Mouse (Mus musculus): ENCODE results near the gene Mrpl40. TPM values are rescaled to one million over a fixed set of nuclear protein-coding genes. Genes with fewer than 3 reads are reported as not detected.
"Not testable (repeated sequence)": the region's sequence is repeated elsewhere in the genome, so short reads cannot be mapped to it uniquely, and the experiment has no call there.

Mrpl40 gene
- polyA plus RNA-seq, 1 experiment from 2014 or later: 88.7 TPM

- not testable (repeated sequence) for H3K27me3 ChIP-seq; H3K27ac ChIP-seq (replicated peaks); ATAC-seq (ENCODE audit: insufficient number of reproducible peaks, low FRiP score, low TSS enrichment, low read depth); H3K9me3 ChIP-seq (replicated peaks); H3K4me2 ChIP-seq (replicated peaks); H3K4me1 ChIP-seq; H3K4me3 ChIP-seq (replicated peaks); H3K9ac ChIP-seq
- WGBS: 97% methylated on average over 1 of the region's 1 CpGs
- peaks cover 36% of the 10 kb centered on the region for H3K36me3 ChIP-seq
These were observed 6.2 kb downstream of the Mrpl40 start for GRCm38 (mm10) chr16:18870495-18870894.

- Histone ChIP-seq H3K27ac (replicated peaks) (no peak overlapping the region), H3K4me1 (no peaks in the 10 kb centered on the region), H3K4me3 (replicated peaks) (no peak overlapping the region), H3K9me3 (replicated peaks) (no peaks in the 10 kb centered on the region), H3K36me3 (no peaks in the 10 kb centered on the region), H3K9ac (no peak overlapping the region), H3K27me3 (no peaks in the 10 kb centered on the region), H3K4me2 (replicated peaks) (no peak overlapping the region)
- no peak for ATAC-seq (ENCODE audit: insufficient number of reproducible peaks, low FRiP score, low TSS enrichment, low read depth)
- WGBS: 72% methylated on average over 1 of the region's 1 CpGs
These were observed 16.5 kb downstream of the Mrpl40 start for GRCm38 (mm10) chr16:18860186-18860585.

DNA sequence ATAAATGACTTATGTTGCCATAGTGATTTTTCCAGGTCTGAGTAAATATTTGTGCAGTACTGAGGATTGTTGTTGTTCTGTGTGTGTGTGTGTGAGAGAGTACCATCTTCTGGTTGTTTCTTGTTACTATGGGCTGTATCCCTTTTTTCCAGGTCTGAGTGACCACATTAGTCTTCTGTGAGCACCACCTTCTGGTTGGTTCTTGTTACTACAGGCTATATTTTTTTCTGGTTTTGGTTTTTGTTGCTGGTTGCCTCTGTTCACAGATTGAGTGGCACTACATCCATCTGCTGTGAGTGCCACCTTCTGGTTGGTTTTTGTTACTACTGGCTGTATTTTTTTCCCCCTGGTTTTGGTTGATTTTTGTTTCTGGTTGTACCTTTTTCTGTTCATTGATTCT is 18.1 kb downstream of the Mrpl40 start:
- Histone ChIP-seq H3K36me3 (no peaks in the 10 kb centered on the region), H3K4me1 (no peaks in the 10 kb centered on the region), H3K9ac (no peak overlapping the region), H3K4me3 (replicated peaks) (no peak overlapping the region), H3K4me2 (replicated peaks) (no peak overlapping the region), H3K27ac (replicated peaks) (no peak overlapping the region), H3K27me3 (no peaks in the 10 kb centered on the region), H3K9me3 (replicated peaks) (no peaks in the 10 kb centered on the region)
- no peak for ATAC-seq (ENCODE audit: insufficient number of reproducible peaks, low FRiP score, low TSS enrichment, low read depth)

GRCm38 (mm10) chr16:18849521-18850190 is 27.0 kb downstream of the Mrpl40 start:
- not testable (repeated sequence) for H3K4me1 ChIP-seq; H3K27ac ChIP-seq (replicated peaks); H3K36me3 ChIP-seq; H3K9me3 ChIP-seq (replicated peaks); H3K4me3 ChIP-seq (replicated peaks); H3K4me2 ChIP-seq (replicated peaks); ATAC-seq (ENCODE audit: insufficient number of reproducible peaks, low FRiP score, low TSS enrichment, low read depth); H3K27me3 ChIP-seq; H3K9ac ChIP-seq
- 87% methylated on average over 16 of the region's 17 CpGs for WGBS

GRCm38 (mm10) chr16:18846301-18846820 is 30.3 kb downstream of the Mrpl40 start:
- WGBS: 89% methylated on average over 15 of the region's 15 CpGs
- H3K9ac ChIP-seq: no peak overlapping the region
- H3K27ac ChIP-seq (replicated peaks): no peak overlapping the region
- no peaks in the 10 kb centered on the region for H3K27me3 ChIP-seq
- no peaks in the 10 kb centered on the region for H3K36me3 ChIP-seq
- no peak for ATAC-seq (ENCODE audit: insufficient number of reproducible peaks, low FRiP score, low TSS enrichment, low read depth)
- no peaks in the 10 kb centered on the region for H3K4me1 ChIP-seq
- no peak overlapping the region for H3K4me3 ChIP-seq (replicated peaks)
- no peaks in the 10 kb centered on the region for H3K9me3 ChIP-seq (replicated peaks)
- no peak overlapping the region for H3K4me2 ChIP-seq (replicated peaks)

DNA sequence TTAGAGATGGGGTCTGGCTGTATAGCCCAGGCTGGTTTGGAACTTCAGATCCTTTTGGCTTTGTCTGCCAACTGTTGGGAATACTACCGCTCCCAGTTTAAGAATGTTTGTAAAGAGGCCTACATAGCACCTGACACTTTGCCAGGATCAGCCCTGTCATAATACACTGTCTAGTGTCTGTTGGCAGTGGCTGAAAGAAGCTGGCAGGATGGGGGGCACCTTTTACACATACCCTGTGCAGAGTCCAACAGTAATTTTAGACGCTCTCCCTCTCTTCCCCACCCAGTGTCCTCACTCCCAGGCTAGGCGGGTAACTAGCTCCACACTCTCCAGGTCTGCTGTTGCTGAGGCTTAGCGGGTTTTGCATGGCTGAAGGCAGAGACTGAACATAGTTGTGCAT is 38.3 kb downstream of the Mrpl40 start:
- Histone ChIP-seq H3K4me1 (0 out of 2 replicates have a peak, but pooled peaks cover 4% of the 10 kb centered on the region), H3K9me3 (replicated peaks) (no peaks in the 10 kb centered on the region), H3K36me3 (peaks cover 31% of the 10 kb centered on the region), H3K27me3 (no peaks in the 10 kb centered on the region), H3K4me2 (replicated peaks) (no peak overlapping the region), H3K9ac (no peak overlapping the region), H3K27ac (replicated peaks) (no peak overlapping the region), H3K4me3 (replicated peaks) (no peak overlapping the region)
- 95% methylated on average over 4 of the region's 4 CpGs for WGBS
- ATAC-seq (ENCODE audit: insufficient number of reproducible peaks, low FRiP score, low TSS enrichment, low read depth): no peak

GRCm38 (mm10) chr16:18836468-18837208 is 40.0 kb downstream of the Mrpl40 start, which contains the start of the genes 2510002D24Rik and Gm28539:
Gene 2510002D24Rik (plus strand): TSS chr16:18836578.
Gene Gm28539 (plus strand): TSS chr16:18836584.
- no peaks in the 10 kb centered on the region for H3K27me3 ChIP-seq
- 0 out of 2 replicates have a peak, but pooled peaks cover 4% of the 10 kb centered on the region for H3K4me1 ChIP-seq
- no peaks in the 10 kb centered on the region for H3K9me3 ChIP-seq (replicated peaks)
- H3K4me3 ChIP-seq (replicated peaks): peak within 1 kb of the TSS; percentile 95
- peak; percentile 95 for ATAC-seq (ENCODE audit: insufficient number of reproducible peaks, low FRiP score, low TSS enrichment, low read depth)
- peak within 1 kb of the TSS; percentile 53 for H3K4me2 ChIP-seq (replicated peaks)
- peaks cover 43% of the 10 kb centered on the region for H3K36me3 ChIP-seq
- whole genome bisulfite sequencing: under 1% methylated on average over 46 of the region's 46 CpGs
- peak within 1 kb of the TSS; percentile 75 for H3K27ac ChIP-seq (replicated peaks)
- H3K9ac ChIP-seq: peak within 1 kb of the TSS; percentile 78

DNA sequence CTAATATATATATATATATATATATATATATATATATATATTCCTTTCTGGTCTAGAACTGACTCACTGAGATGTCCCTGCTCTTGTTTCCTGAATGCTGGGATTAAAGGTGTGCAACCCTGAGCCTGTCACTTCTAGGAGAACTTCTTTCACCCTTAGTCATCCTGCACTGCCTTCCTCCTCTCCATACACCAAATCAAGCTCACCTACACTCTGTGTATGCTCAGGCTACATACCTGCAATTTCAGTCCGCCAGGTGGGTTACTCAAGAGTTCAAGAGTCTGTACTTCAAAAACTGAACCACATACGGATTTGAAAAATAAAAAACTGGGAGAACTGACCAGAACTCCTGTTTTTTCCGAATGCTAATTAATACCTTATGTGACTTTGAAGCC is 40.6 kb downstream of the Mrpl40 start:
- H3K9ac ChIP-seq: no peak overlapping the region
- ATAC-seq (ENCODE audit: insufficient number of reproducible peaks, low FRiP score, low TSS enrichment, low read depth): no peak
- H3K27ac ChIP-seq (replicated peaks): peak overlapping the region; percentile 44; the same call in 1 of the 2 replicates
- 22% methylated on average over 3 of the region's 3 CpGs for WGBS
- H3K4me3 ChIP-seq (replicated peaks): peak overlapping the region; percentile 95
- peak overlapping the region; percentile 53 for H3K4me2 ChIP-seq (replicated peaks)
- H3K9me3 ChIP-seq (replicated peaks): no peaks in the 10 kb centered on the region
- H3K4me1 ChIP-seq: 0 out of 2 replicates have a peak, but pooled peaks cover 4% of the 10 kb centered on the region
- peaks cover 48% of the 10 kb centered on the region for H3K36me3 ChIP-seq
- H3K27me3 ChIP-seq: no peaks in the 10 kb centered on the region

- H3K27ac ChIP-seq (replicated peaks): no peak overlapping the region
- no peaks in the 10 kb centered on the region for H3K9me3 ChIP-seq (replicated peaks)
- no peak overlapping the region for H3K4me3 ChIP-seq (replicated peaks)
- ATAC-seq (ENCODE audit: insufficient number of reproducible peaks, low FRiP score, low TSS enrichment, low read depth): no peak
- no peak overlapping the region for H3K4me2 ChIP-seq (replicated peaks)
- no peak overlapping the region for H3K9ac ChIP-seq
- 0 out of 2 replicates have a peak, but pooled peaks cover 4% of the 10 kb centered on the region for H3K4me1 ChIP-seq
- H3K36me3 ChIP-seq: peaks cover 63% of the 10 kb centered on the region
- 68% methylated on average over 2 of the region's 2 CpGs for WGBS
- H3K27me3 ChIP-seq: no peaks in the 10 kb centered on the region
These were observed 43.2 kb downstream of the Mrpl40 start for GRCm38 (mm10) chr16:18833486-18833885.

GRCm38 (mm10) chr16:18829102-18829501 is 47.6 kb downstream of the Mrpl40 start:
- Histone ChIP-seq H3K9me3 (replicated peaks) (no peaks in the 10 kb centered on the region), H3K4me1 (no peaks in the 10 kb centered on the region), H3K4me2 (replicated peaks) (no peak overlapping the region), H3K27me3 (no peaks in the 10 kb centered on the region), H3K36me3 (peaks cover 92% of the 10 kb centered on the region), H3K9ac (no peak overlapping the region), H3K4me3 (replicated peaks) (no peak overlapping the region), H3K27ac (replicated peaks) (no peak overlapping the region)
- WGBS: 89% methylated on average over 6 of the region's 6 CpGs
- no peak for ATAC-seq (ENCODE audit: insufficient number of reproducible peaks, low FRiP score, low TSS enrichment, low read depth)

- 89% methylated on average over 3 of the region's 3 CpGs for WGBS
- H3K4me1 ChIP-seq: no peaks in the 10 kb centered on the region
- no peak overlapping the region for H3K4me3 ChIP-seq (replicated peaks)
- H3K9me3 ChIP-seq (replicated peaks): no peaks in the 10 kb centered on the region
- H3K27ac ChIP-seq (replicated peaks): no peak overlapping the region
- H3K27me3 ChIP-seq: no peaks in the 10 kb centered on the region
- H3K36me3 ChIP-seq: peaks cover 90% of the 10 kb centered on the region
- no peak overlapping the region for H3K9ac ChIP-seq
- ATAC-seq (ENCODE audit: insufficient number of reproducible peaks, low FRiP score, low TSS enrichment, low read depth): no peak
- no peak overlapping the region for H3K4me2 ChIP-seq (replicated peaks)
These were observed 48.0 kb downstream of the Mrpl40 start for GRCm38 (mm10) chr16:18828630-18829029.

All from embryonic facial prominence, embryonic 15.5 days (tissue).